Mouse (Mus musculus) cerebellum, adult 2 months (tissue): ENCODE measurements at regions not wholly inside any gene's neighbourhood (a gene's known extent, or its start where the extent isn't known, plus 50 kb on each side); places are given as distances from the start of the nearest gene placed in this dataset.

Experiments used
- CTCF ChIP-seq: fragments of 200-500 bp; IDR thresholded peaks from 2 replicates; pipeline ENCODE4 v1.5.1; 2011; ENCODE audit warnings: low read depth, mild to moderate bottlenecking, control low read depth, low read length, moderate library complexity, borderline replicate concordance; ENCODE audit not compliant: insufficient read depth
- POLR2A ChIP-seq: fragments of 200-500 bp; IDR thresholded peaks from 2 replicates; pipeline ENCODE4 v1.6.1; 2011; ENCODE audit warnings: low read length, control low read depth, borderline replicate concordance; ENCODE audit not compliant: insufficient read depth

GRCm38 (mm10) chr16:66013608-66014007 is 198.6 kb downstream of the Vgll3 start:
- TF ChIP-seq CTCF (no peak), POLR2A (no peak)
